Mouse (Mus musculus) CH12.LX (cell line): ENCODE measurements around the gene Lix1l. TPM values are rescaled to one million over a fixed set of nuclear protein-coding genes. Genes with fewer than 3 reads are reported as not detected.

Experiments
- DNase-seq: peaks from one replicate; pipeline ENCODE4 v3.0.0-alpha.2; 2013; ENCODE audit errors: extremely low read depth
- H3K27ac ChIP-seq: 2 replicates; pipeline ENCODE4 v1.5.1; 2012; ENCODE audit warnings: low read depth, mild to moderate bottlenecking, control low read depth, moderate library complexity; ENCODE audit not compliant: insufficient read depth
- H3K27me3 ChIP-seq: replicated peaks from 2 replicates; pipeline ENCODE3; 2012; ENCODE audit warnings: inconsistent platforms
- H3K36me3 ChIP-seq, 2 experiments: replicated peaks in 1 of 2; 2 replicates each; pipeline versions ENCODE3 to v1.6.1; 2012; ENCODE audit warnings: inconsistent platforms in 1 of 2, low read length in 1 of 2, mild to moderate bottlenecking in 1 of 2, mixed read lengths in 1 of 2, moderate library complexity in 1 of 2; ENCODE audit not compliant: control insufficient read depth in 1 of 2, insufficient read depth in 1 of 2
- H3K4me1 ChIP-seq, 2 experiments: 2 replicates each; pipeline ENCODE4 v1.6.1; 2012; ENCODE audit warnings: inconsistent platforms in 1 of 2, moderate library complexity in 1 of 2; ENCODE audit not compliant: insufficient read depth in 2 of 2, control insufficient read depth in 1 of 2
- H3K4me2 ChIP-seq: 2 replicates; pipeline ENCODE4 v1.6.1; 2012; ENCODE audit warnings: low read depth, mild to moderate bottlenecking, control low read depth; ENCODE audit not compliant: poor library complexity, insufficient read depth, severe bottlenecking
- H3K4me3 ChIP-seq, 3 experiments: fragments of 150-350 bp in 1 of 3; sonication (generic) in 1 of 3; replicated peaks in 1 of 3; 2 replicates each; pipeline versions ENCODE3 to v1.5.1; 2011 to 2012; ENCODE audit warnings: low read depth in 2 of 3, low read length in 2 of 3, mild to moderate bottlenecking in 2 of 3, moderate library complexity in 2 of 3, control low read depth in 1 of 3, improper control_type of control experiment in 1 of 3, inconsistent platforms in 1 of 3, mixed read lengths in 1 of 3; ENCODE audit not compliant: poor library complexity in 1 of 3
- H3K79me2 ChIP-seq: replicated peaks from 2 replicates; pipeline ENCODE4 v1.6.1; 2012; ENCODE audit warnings: mild to moderate bottlenecking, moderate library complexity; ENCODE audit not compliant: control insufficient read depth, poor library complexity, insufficient read depth, severe bottlenecking; ENCODE audit errors: extremely low read depth
- H3K9ac ChIP-seq: 2 replicates; pipeline ENCODE4 v1.6.1; 2012; ENCODE audit warnings: low read depth, mild to moderate bottlenecking, control low read depth, moderate library complexity; ENCODE audit not compliant: insufficient read depth
- H3K9me3 ChIP-seq: replicated peaks from 2 replicates; pipeline ENCODE3; 2012; ENCODE audit warnings: low read length, inconsistent platforms, mixed read lengths
- CHD1 ChIP-seq: IDR thresholded peaks from 2 replicates; pipeline ENCODE4 v1.6.1; 2012; ENCODE audit warnings: low read depth, low read length, improper control_type of control experiment, inconsistent platforms
- CHD2 ChIP-seq: IDR thresholded peaks from 2 replicates; pipeline ENCODE4 v1.6.1; 2011; ENCODE audit warnings: low read length, improper control_type of control experiment
- CTCF ChIP-seq, 2 experiments: IDR thresholded peaks in 1 of 2; conservative IDR thresholded peaks in 1 of 2; 2 replicates each; pipeline ENCODE4 v1.5.1; 2011 to 2012; ENCODE audit warnings: low read depth in 2 of 2, low read length in 2 of 2, improper control_type of control experiment in 1 of 2, inconsistent platforms in 1 of 2, mild to moderate bottlenecking in 1 of 2, moderate library complexity in 1 of 2
- ETS1 ChIP-seq: conservative IDR thresholded peaks from 2 replicates; pipeline ENCODE4 v1.6.1; 2012; ENCODE audit warnings: low read depth, mild to moderate bottlenecking, inconsistent platforms, low read length, improper control_type of control experiment, moderate library complexity
- MAX ChIP-seq: IDR thresholded peaks from 2 replicates; pipeline ENCODE4 v1.6.1; 2011; ENCODE audit warnings: low read length, improper control_type of control experiment
- MAZ ChIP-seq: IDR thresholded peaks from 2 replicates; pipeline ENCODE4 v1.6.1; 2012; ENCODE audit warnings: low read depth, mild to moderate bottlenecking, inconsistent platforms, low read length, improper control_type of control experiment, moderate library complexity
- MEF2A ChIP-seq: IDR thresholded peaks from 2 replicates; pipeline ENCODE4 v1.6.1; 2014; ENCODE audit warnings: low read depth, mild to moderate bottlenecking, inconsistent platforms, low read length, improper control_type of control experiment, borderline replicate concordance
- MXI1 ChIP-seq: IDR thresholded peaks from 2 replicates; pipeline ENCODE4 v1.6.1; 2011; ENCODE audit warnings: mild to moderate bottlenecking, low read depth, low read length, improper control_type of control experiment
- NRF1 ChIP-seq: IDR thresholded peaks from 2 replicates; pipeline ENCODE4 v1.6.1; 2014; ENCODE audit warnings: low read depth, mild to moderate bottlenecking, inconsistent platforms, low read length, improper control_type of control experiment, moderate library complexity
- SIN3A ChIP-seq: IDR thresholded peaks from 2 replicates; pipeline ENCODE4 v1.6.1; 2012; ENCODE audit warnings: low read length, improper control_type of control experiment, inconsistent platforms
- USF2 ChIP-seq: conservative IDR thresholded peaks from 2 replicates; pipeline ENCODE4 v1.6.1; 2011; ENCODE audit warnings: low read depth, low read length, improper control_type of control experiment
- ZC3H11A ChIP-seq: IDR thresholded peaks from 2 replicates; pipeline ENCODE4 v1.6.1; 2012; ENCODE audit warnings: low read depth, mild to moderate bottlenecking, inconsistent platforms, low read length, improper control_type of control experiment
- ZMIZ1 ChIP-seq: IDR thresholded peaks from 2 replicates; pipeline ENCODE4 v1.6.1; 2012; ENCODE audit warnings: low read depth, mild to moderate bottlenecking, inconsistent platforms, low read length, improper control_type of control experiment
- dilution Hi-C: fragments of 300-500 bp; cut with MboI; formaldehyde crosslinking; loops from 2 replicates; pipeline ENCODE4 v1.14.3; 2020; ENCODE audit warnings: low sequenced_read_pairs; ENCODE audit not compliant: extremely low pct_unique_long_range_greater_than_20kb, extremely low pct_ligation_motif_present
- in situ Hi-C: fragments of 300-500 bp; cut with MboI; formaldehyde crosslinking; loops from 3 replicates; pipeline ENCODE4 v1.14.3; 2019; ENCODE audit warnings: low sequenced_read_pairs, low pct_ligation_motif_present, low pct_unique_long_range_greater_than_20kb, mixed read lengths
- polyA plus RNA-seq: library from polyadenylated mRNA; unstranded; fragments of >175 nt; gene quantifications from 2 replicates; pipeline ENCODE4 v1.2.1, GENCODE M21; 2012; ENCODE audit warnings: low read depth; ENCODE audit not compliant: insufficient read length
- total RNA-seq, 2 experiments: library from RNA; depleted of rRNA; stranded (reverse); fragments of 300-350 nt in 1 of 2; fragments of >200 nt in 1 of 2; gene quantifications; 2 replicates each; pipeline ENCODE4 v1.2.3; 2012 to 2014

Lix1l gene
- total and polyA plus RNA-seq, 3 experiments = 4.0 to 4.6 (median 4.5) TPM

GRCm38 (mm10) chr3:96559911-96560850, 40.8 kb upstream of the Lix1l start:
- Histone ChIP-seq H3K4me2 (peak overlapping the region; percentile 97), H3K4me3 (peak overlapping the region; percentile 77 to 100 (median 78)), H3K9me3 (no peaks in the 10 kb centered on the region), H3K27ac (peak overlapping the region; percentile 86), H3K4me1 (peaks cover 8 to 60% of the 10 kb centered on the region in 2 experiments), H3K27me3 (no peaks in the 10 kb centered on the region), H3K9ac (peak overlapping the region; percentile 98), H3K79me2 (peaks cover 41% of the 10 kb centered on the region), H3K36me3 (peaks cover 28 to 30% of the 10 kb centered on the region in 2 experiments)
- TF ChIP-seq NRF1 (0 out of 2 replicates have a peak, but pooled peaks have one; percentile 4), CHD2 (no peak), CHD1 (peak; percentile 41; the same call in 1 of the 2 replicates)
- no peak for DNase-seq
- dilution Hi-C loops (no loop called here), in situ Hi-C loops (no loop called here)

GRCm38 (mm10) chr3:96560881-96561668, 39.9 kb upstream of the Lix1l start:
- Histone ChIP-seq H3K9me3 (no peaks in the 10 kb centered on the region), H3K27ac (0 out of 2 replicates have a peak overlapping the region, but pooled peaks have one; percentile 2), H3K4me2 (peak overlapping the region; percentile 97), H3K4me1 (peaks cover 8 to 60% of the 10 kb centered on the region in 2 experiments), H3K79me2 (peaks cover 41% of the 10 kb centered on the region), H3K4me3 (peak overlapping the region; percentile 77 to 100 (median 78)), H3K9ac (peak overlapping the region; percentile 98), H3K27me3 (no peaks in the 10 kb centered on the region), H3K36me3 (peaks cover 28 to 30% of the 10 kb centered on the region in 2 experiments)
- in situ Hi-C loops (no loop called here), dilution Hi-C loops (no loop called here)
- TF ChIP-seq MAX = no peak
- TF ChIP-seq ZC3H11A = no peak
- no peak for TF ChIP-seq ETS1
- no peak for TF ChIP-seq MAZ
- TF ChIP-seq ZMIZ1 = no peak
- TF ChIP-seq CHD1 = peak; percentile 52; the same call in 1 of the 2 replicates
- TF ChIP-seq MXI1 = 0 out of 2 replicates have a peak, but pooled peaks have one; percentile 39
- TF ChIP-seq CTCF (conservative IDR thresholded peaks at IDR 0.05 in 1 of 2, IDR thresholded peaks at IDR 0.05 in 1 of 2; ENCODE audit: low read depth in 2 of 2, low read length in 2 of 2) = no peak
- no peak for TF ChIP-seq USF2
- TF ChIP-seq MEF2A = no peak
- TF ChIP-seq SIN3A = peak; percentile 50; the same call in 1 of the 2 replicates
- no peak for DNase-seq
